Mouse (Mus musculus) brain, embryonic 14.5 days (tissue): Measurements from ENCODE around the gene Cck.

Experiments used
- CTCF ChIP-seq: fragments of 200-500 bp; IDR thresholded peaks from 2 replicates; pipeline ENCODE4 v1.5.1; 2012; ENCODE audit warnings: inconsistent platforms, mild to moderate bottlenecking, moderate library complexity, borderline replicate concordance; ENCODE audit not compliant: insufficient read depth, insufficient read length; ENCODE audit errors: extremely low read depth
- POLR2A ChIP-seq: fragments of 200-500 bp; IDR thresholded peaks from 2 replicates; pipeline ENCODE4 v1.6.1; 2012; ENCODE audit warnings: mild to moderate bottlenecking, inconsistent platforms, borderline replicate concordance; ENCODE audit not compliant: poor library complexity, insufficient read depth, insufficient read length, severe bottlenecking; ENCODE audit errors: extremely low read depth

- TF ChIP-seq POLR2A: no peak
- TF ChIP-seq CTCF: no peak
Measured at GRCm38 (mm10) chr9:121446431-121446831, 49.1 kb downstream of the Cck start.
